Mouse (Mus musculus) heart, adult 8-10 months (tissue): Measurements from ENCODE around the gene Gm3029. TPM values are rescaled to one million over a fixed set of nuclear protein-coding genes. Genes with fewer than 3 reads are reported as not detected.
"Not testable (repeated sequence)": the region's sequence is repeated elsewhere in the genome, so short reads cannot be mapped to it uniquely, and the experiment has no call there.

Source experiments
- DNase-seq: peaks from one replicate; pipeline ENCODE4 v3.0.0; 2022; ENCODE audit warnings: low spot score
- total RNA-seq, 4 experiments: library from RNA; stranded (reverse); gene quantifications; 2 replicates each; pipeline ENCODE4 v1.2.4; 2022

Gene Gm3029
- total RNA-seq, result not detected

DNA sequence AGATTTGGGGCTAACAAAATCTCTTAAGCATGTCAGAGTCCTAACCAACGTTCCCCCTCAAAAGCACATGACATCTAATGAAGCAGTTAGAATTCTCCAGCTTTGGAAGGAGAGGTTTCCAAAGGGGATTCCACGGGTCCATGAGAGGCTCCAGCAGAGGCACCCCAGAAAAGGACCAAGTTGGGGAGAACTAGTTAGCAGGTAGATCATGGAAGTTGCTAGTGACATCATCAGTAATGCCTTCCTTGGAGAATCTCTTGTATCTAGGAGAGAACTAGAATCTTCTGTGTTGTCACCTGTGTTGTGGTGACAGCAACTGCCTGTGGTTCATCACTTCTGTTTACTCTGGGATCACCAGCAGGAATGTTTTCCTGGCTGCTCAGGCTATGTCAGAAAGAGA is at the start of gene Gm3029:
Gene Gm3029 (plus strand): TSS at position 301 of the 400 bp plus-strand sequence.
- DNase-seq, result not testable (repeated sequence)

DNA sequence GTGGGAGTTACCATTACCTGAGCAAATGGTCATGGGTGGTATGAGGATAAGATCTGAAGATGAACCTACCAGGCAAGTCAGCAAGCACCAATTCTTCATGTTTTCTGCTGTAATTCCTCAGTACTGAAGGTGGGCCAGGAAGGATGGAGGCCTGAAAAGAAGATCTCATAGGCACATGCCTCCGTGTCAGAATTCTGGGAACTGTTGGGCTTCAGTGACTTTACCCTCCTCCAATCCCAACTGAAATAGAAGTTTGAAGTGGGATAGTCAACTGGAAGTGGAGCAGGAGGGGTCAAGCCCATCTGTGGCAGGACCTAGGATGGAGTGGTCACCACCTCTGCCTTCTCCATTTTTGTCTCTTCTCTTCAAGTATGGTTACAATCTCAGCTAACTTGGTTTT is 47.7 kb upstream of the Gm3029 start, which contains the start of gene Gm2916:
Gene Gm2916 (plus strand): TSS at position 301 of the 400 bp plus-strand sequence.
- not testable (repeated sequence) for DNase-seq

DNA sequence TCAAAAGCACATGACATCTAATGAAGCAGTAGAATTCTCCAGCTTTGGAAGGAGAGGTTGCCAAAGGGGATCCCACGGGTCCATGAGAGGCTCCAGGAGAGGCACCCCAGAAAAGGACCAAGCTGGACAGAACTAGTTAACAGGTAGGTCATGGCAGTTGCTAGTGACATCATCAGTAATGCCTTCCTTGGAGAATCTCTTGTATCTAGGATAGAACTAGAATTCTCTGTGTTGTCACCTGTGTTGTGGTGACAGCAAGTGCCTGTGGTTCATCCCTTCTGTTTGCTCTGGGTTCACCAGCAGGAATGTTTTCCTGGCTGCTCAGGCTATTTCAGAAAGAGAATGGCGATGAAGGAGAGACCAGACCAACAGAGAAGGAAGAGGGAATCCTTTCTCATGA is 31.7 kb downstream of the Gm3029 start, which contains the start of gene Gm3095:
Gene Gm3095 (plus strand): TSS at position 301 of the 400 bp plus-strand sequence.
- not testable (repeated sequence) for DNase-seq

Other genes starting within 250 kb of the Gm3029 start
- not detected for gene Gm3043, start 243.0 kb upstream of the Gm3029 start, total RNA-seq
- gene Gm3002, start 121.7 kb upstream of the Gm3029 start, total RNA-seq, result not detected
- not detected for gene Gm3033, start 85.5 kb upstream of the Gm3029 start, total RNA-seq
- not detected for gene Gm2916, start 47.6 kb upstream of the Gm3029 start, total RNA-seq
- under 1 TPM in 1 of 4 experiments, not detected in 3; 0.57 TPM for gene Gm3095, start 31.8 kb downstream of the Gm3029 start, total RNA-seq
- not detected for gene Gm3099, start 66.6 kb downstream of the Gm3029 start, total RNA-seq
- gene Gm5796, start 92.2 kb downstream of the Gm3029 start, total RNA-seq, result under 1 TPM in 3 of 4 experiments, not detected in 1; 0.19 to 0.82 (median 0.75) TPM
- gene Gm3115, start 152.4 kb downstream of the Gm3029 start, total RNA-seq, result not detected
- gene Gm8108, start 178.8 kb downstream of the Gm3029 start, total RNA-seq, result under 1 TPM in 3 of 4 experiments, not detected in 1; 0.26 to 0.75 (median 0.38) TPM
- not detected for gene Gm3127, start 233.3 kb downstream of the Gm3029 start, total RNA-seq